Mouse (Mus musculus) liver, postnatal 0 days (tissue): ENCODE measurements around the gene Mrps27.

Source experiments
- CTCF ChIP-seq: sonication (generic); IDR thresholded peaks from 2 replicates; pipeline ENCODE4 v1.5.1; 2016; ENCODE audit warnings: antibody characterized with exemption, low read depth
- EP300 ChIP-seq: IDR thresholded peaks from 2 replicates; pipeline ENCODE4 v1.6.1; 2016; ENCODE audit warnings: antibody characterized with exemption, low read depth, mild to moderate bottlenecking

DNA sequence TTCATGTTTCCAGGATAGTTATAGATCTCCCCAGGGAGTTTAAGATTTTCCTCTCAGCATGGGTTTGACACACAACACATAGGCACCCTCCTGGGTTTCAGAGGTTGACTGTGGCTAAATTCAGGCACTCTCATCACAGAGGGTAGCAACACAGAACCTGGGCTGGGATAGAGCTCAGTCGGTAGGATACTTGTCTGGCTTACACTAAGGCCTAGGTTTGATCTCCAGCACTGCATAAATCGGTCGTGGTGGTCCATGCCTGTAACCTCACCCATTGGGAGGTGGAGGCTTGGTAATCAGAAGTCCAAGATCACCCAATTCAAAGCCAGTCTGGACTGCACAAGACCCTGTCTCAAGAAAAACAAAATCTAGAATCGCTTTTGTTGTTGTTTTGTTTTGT, 103.7 kb downstream of the Mrps27 start:
- TF ChIP-seq CTCF (no peak), EP300 (no peak)
